Mouse (Mus musculus) liver, embryonic 14.5 days (tissue): Measurements from ENCODE around the gene Adgrg2.

ENCODE experiments used
- CTCF ChIP-seq: IDR thresholded peaks from 2 replicates; pipeline ENCODE4 v1.5.1; 2016; ENCODE audit warnings: antibody characterized with exemption, low read depth, control low read depth
- EP300 ChIP-seq: IDR thresholded peaks from 2 replicates; pipeline ENCODE4 v1.6.1; 2016; ENCODE audit warnings: antibody characterized with exemption, low read depth

GRCm38 (mm10) chrX:160509046-160509445 lies 118.6 kb downstream of the Adgrg2 start:
- no peak for TF ChIP-seq EP300
- TF ChIP-seq CTCF: no peak
